Mouse (Mus musculus): ENCODE data around the gene Cfhr1. TPM values are rescaled to one million over a fixed set of nuclear protein-coding genes. Genes with fewer than 3 reads are reported as not detected.

Cfhr1 gene
- total RNA-seq (2023), result not detected

GRCm38 (mm10) chr1:139560024-139560423, at the start of gene Cfhr1:
TSS of gene Cfhr1 (minus strand) at chr1:139560272.

GRCm38 (mm10) chr1:139501258-139501752, 58.8 kb downstream of the Cfhr1 start, which contains the start of gene F13b:
TSS of gene F13b (plus strand) at chr1:139501702.

Other genes starting within 250 kb of the Cfhr1 start
- not detected for gene Crb1, start 183.2 kb downstream of the Cfhr1 start, total RNA-seq (2023)
- 10 to 100 TPM; 25.5 to 27.1 TPM for gene Zbtb41, start 138.0 kb downstream of the Cfhr1 start, total RNA-seq (2023)
- gene Aspm, start 105.5 kb downstream of the Cfhr1 start, total RNA-seq (2023), result 1 to 10 TPM; 3.0 to 3.8 TPM
- gene F13b, start 58.6 kb downstream of the Cfhr1 start, total RNA-seq (2023), result not detected
- not detected for gene Gm4788, start 221.0 kb upstream of the Cfhr1 start, total RNA-seq (2023)